In genomic region chr14:103545734-103546133, GRCm38 (mm10) we compare ENCODE assay signal across 13 mouse cellular contexts. TPM values are rescaled to one million over a fixed set of nuclear protein-coding genes. Genes with fewer than 3 reads are reported as not detected.
DNase-seq lines count a peak whose midpoint lies in the region; ATAC-seq and TF ChIP-seq lines count a peak whose summit lies in the region.
"Had no signal": no experiment of that assay in that cellular context is flagged by ENCODE, and none has a peak within 500 bp of the region (broad histone marks: within the 10 kb centered on the region; RNA-seq: fewer than 3 reads in every experiment).

No protein-coding gene starts in this region.

- peak; percentile 13 for DNase-seq in limb, embryonic 14.5 days (ENCODE audit: low spot score)
- DNase-seq in limb, embryonic 10.5 days (ENCODE audit: low spot score) = no peak
- DNase-seq in Muller cell, postnatal 12 days (ENCODE audit: inconsistent ontology term) = peak; percentile 43
- DNase-seq in cerebellum, adult 18-20 months = peak; percentile 47 to 54
- no peak for DNase-seq in urinary bladder, postnatal 10 days (ENCODE audit: low spot score)
- no peak for DNase-seq in frontal cortex, postnatal 25 days (ENCODE audit: low spot score in 2 of 2)
- DNase-seq: heart, adult 2 months; heart, postnatal 14 days; kidney, adult 18-20 months had no signal

- no peaks in the 10 kb centered on the region for H3K36me3 ChIP-seq in forebrain, embryonic 15.5 days
- no peaks in the 10 kb centered on the region for H3K36me3 ChIP-seq in forebrain, embryonic 13.5 days (ENCODE audit: poor library complexity, severe bottlenecking)
- no peaks in the 10 kb centered on the region for H3K36me3 ChIP-seq in limb, embryonic 14.5 days (ENCODE audit: control insufficient read depth, insufficient read depth, low read length)
- H3K36me3 ChIP-seq in limb, embryonic 10.5 days = no peaks in the 10 kb centered on the region
- H3K36me3 ChIP-seq: limb, embryonic 13.5 days had no signal

- no peak overlapping the region for H3K4me2 ChIP-seq in forebrain, embryonic 15.5 days (replicated peaks)
- H3K4me2 ChIP-seq in forebrain, embryonic 13.5 days = no peak overlapping the region
- H3K4me2 ChIP-seq in limb, embryonic 14.5 days (replicated peaks; ENCODE audit: low read depth, low read length, severe bottlenecking) = no peak overlapping the region
- H3K4me2 ChIP-seq: limb, embryonic 13.5 days had no signal

- 37% methylated on average over 8 of the region's 8 CpGs for WGBS in forebrain, embryonic 15.5 days
- WGBS in forebrain, embryonic 13.5 days = 52% methylated on average over 8 of the region's 8 CpGs
- 60% methylated on average over 8 of the region's 8 CpGs for WGBS in limb, embryonic 14.5 days
- WGBS in limb, embryonic 10.5 days = 90% methylated on average over 8 of the region's 8 CpGs

- no peak overlapping the region for H3K9ac ChIP-seq in forebrain, embryonic 15.5 days (replicated peaks)
- no peak overlapping the region for H3K9ac ChIP-seq in forebrain, embryonic 13.5 days
- no peak overlapping the region for H3K9ac ChIP-seq in limb, embryonic 14.5 days (ENCODE audit: low read depth, low read length, severe bottlenecking)
- H3K9ac ChIP-seq: limb, embryonic 13.5 days had no signal

- peaks cover 11% of the 10 kb centered on the region for H3K4me1 ChIP-seq in forebrain, embryonic 15.5 days
- H3K4me1 ChIP-seq in forebrain, embryonic 13.5 days = peaks cover 9% of the 10 kb centered on the region
- no peaks in the 10 kb centered on the region for H3K4me1 ChIP-seq in limb, embryonic 14.5 days (ENCODE audit: control insufficient read depth, insufficient read depth, low read length)
- H3K4me1 ChIP-seq in limb, embryonic 10.5 days = no peaks in the 10 kb centered on the region
- H3K4me1 ChIP-seq: limb, embryonic 13.5 days had no signal

- no peak for TF ChIP-seq POLR2A in limb, embryonic 14.5 days (IDR thresholded peaks at IDR 0.05; ENCODE audit: borderline replicate concordance, extremely low read depth, insufficient read depth, insufficient read length)

- H3K4me3 ChIP-seq in forebrain, embryonic 15.5 days = no peak overlapping the region
- no peak overlapping the region for H3K4me3 ChIP-seq in forebrain, embryonic 13.5 days
- no peak overlapping the region for H3K4me3 ChIP-seq in limb, embryonic 14.5 days (replicated peaks; ENCODE audit: low read length)
- no peak overlapping the region for H3K4me3 ChIP-seq in limb, embryonic 10.5 days
- H3K4me3 ChIP-seq: heart, adult 2 months; limb, embryonic 13.5 days had no signal

- peak overlapping the region; percentile 37; the same call in 1 of the 2 replicates for H3K27ac ChIP-seq in forebrain, embryonic 15.5 days (replicated peaks)
- H3K27ac ChIP-seq in forebrain, embryonic 13.5 days = no peak overlapping the region
- H3K27ac ChIP-seq in limb, embryonic 14.5 days (replicated peaks; ENCODE audit: low read depth, low read length) = no peak overlapping the region
- no peak overlapping the region for H3K27ac ChIP-seq in limb, embryonic 10.5 days
- H3K27ac ChIP-seq: heart, adult 2 months; limb, embryonic 13.5 days had no signal

- no peak; the same call in 1 of the 2 replicates for ATAC-seq in forebrain, embryonic 15.5 days (replicated peaks)
- ATAC-seq in forebrain, embryonic 13.5 days = no peak
- ATAC-seq in limb, embryonic 14.5 days (ENCODE audit: low FRiP score, low read depth) = no peak
- ATAC-seq: CD4-positive, CD25-positive, alpha-beta regulatory T cell, adult 4 months had no signal

- H3K27me3 ChIP-seq in forebrain, embryonic 15.5 days = no peaks in the 10 kb centered on the region
- no peaks in the 10 kb centered on the region for H3K27me3 ChIP-seq in forebrain, embryonic 13.5 days
- H3K27me3 ChIP-seq in limb, embryonic 14.5 days (ENCODE audit: control insufficient read depth, insufficient read depth, low read length) = no peaks in the 10 kb centered on the region
- no peaks in the 10 kb centered on the region for H3K27me3 ChIP-seq in limb, embryonic 10.5 days (ENCODE audit: low read depth, poor library complexity, severe bottlenecking)
- H3K27me3 ChIP-seq: limb, embryonic 13.5 days had no signal

- no peaks in the 10 kb centered on the region for H3K9me3 ChIP-seq in forebrain, embryonic 15.5 days
- H3K9me3 ChIP-seq in forebrain, embryonic 13.5 days (replicated peaks) = no peaks in the 10 kb centered on the region
- no peaks in the 10 kb centered on the region for H3K9me3 ChIP-seq in limb, embryonic 14.5 days (ENCODE audit: control insufficient read depth, low read length)
- no peaks in the 10 kb centered on the region for H3K9me3 ChIP-seq in limb, embryonic 10.5 days (replicated peaks)
- H3K9me3 ChIP-seq: limb, embryonic 13.5 days had no signal

RNA-seq across cellular contexts. Expression of gene Scel, which starts 32.6 kb away (rescaled TPM):
- 0.08 TPM in 1 of 2 replicates, not detected in the other for polyA plus RNA-seq in forebrain, embryonic 15.5 days (2015; fragmentation: Nextera tagmentation; extraction: Ambion mirVana)
- 0.10 TPM in 1 of 2 replicates, not detected in the other for polyA plus RNA-seq in forebrain, embryonic 13.5 days (2015; fragmentation: Nextera tagmentation; extraction: Ambion mirVana)
- polyA plus RNA-seq in limb, embryonic 14.5 days (2012; rRNA removed) = 2.2 and 5.6 TPM in 2 replicates
- polyA plus RNA-seq in limb, embryonic 14.5 days (2014; fragmentation: Nextera tagmentation; extraction: Ambion mirVana) = 10.1 and 14.3 TPM in 2 replicates
- polyA plus RNA-seq in limb, embryonic 10.5 days (2016; fragmentation: Nextera tagmentation; extraction: Ambion mirVana) = 0.09 TPM in 1 of 2 replicates, not detected in the other

Comparison
In these comparisons a context has a peak if more than half of its experiments do, and no peak if none do; other contexts are left out.
1. DNase-seq: peak in limb, embryonic 14.5 days (single experiment), Muller cell, postnatal 12 days (single experiment) and cerebellum, adult 18-20 months (2 of 2); none in limb, embryonic 10.5 days (single experiment), urinary bladder, postnatal 10 days (single experiment) and frontal cortex, postnatal 25 days (0 of 2).